Mouse (Mus musculus) forebrain, postnatal 0 days (tissue): ENCODE results near the gene Fbxl22. TPM values are rescaled to one million over a fixed set of nuclear protein-coding genes. Genes with fewer than 3 reads are reported as not detected.

Experiments used
- ATAC-seq: fragments of 200-750 bp; cut with Nextera tagmentation; 2 replicates; pipeline ENCODE4 v1.8.0; 2017; ENCODE audit warnings: mild to moderate bottlenecking, moderate library complexity
- DNase-seq: peaks from one replicate; pipeline ENCODE4 v3.0.0-alpha.2; 2015
- H3K27ac ChIP-seq: fragments of 300-500 bp; sonication (generic); 2 replicates; pipeline ENCODE4 v1.5.1; 2014; ENCODE audit warnings: low read depth, mild to moderate bottlenecking, antibody characterized with exemption, low read length, moderate library complexity, mixed read lengths
- H3K27me3 ChIP-seq: fragments of 300-500 bp; sonication (generic); 2 replicates; pipeline ENCODE4 v1.6.1; 2014; ENCODE audit warnings: mild to moderate bottlenecking, low read length, mixed read lengths; ENCODE audit not compliant: insufficient read depth
- H3K36me3 ChIP-seq: fragments of 300-500 bp; sonication (generic); 2 replicates; pipeline ENCODE4 v1.6.1; 2014; ENCODE audit warnings: mild to moderate bottlenecking, moderate library complexity; ENCODE audit not compliant: insufficient read depth
- H3K4me1 ChIP-seq: fragments of 300-500 bp; sonication (generic); 2 replicates; pipeline ENCODE4 v1.6.1; 2014; ENCODE audit warnings: antibody characterized with exemption; ENCODE audit not compliant: insufficient read depth
- H3K4me2 ChIP-seq: fragments of 300-500 bp; sonication (generic); 2 replicates; pipeline ENCODE4 v1.6.1; 2014; ENCODE audit warnings: low read depth, mild to moderate bottlenecking, moderate library complexity
- H3K4me3 ChIP-seq: fragments of 300-500 bp; sonication (generic); 2 replicates; pipeline ENCODE4 v1.5.1; 2014; ENCODE audit warnings: low read depth, low read length, mixed read lengths
- H3K9ac ChIP-seq: fragments of 300-500 bp; sonication (generic); 2 replicates; pipeline ENCODE4 v1.6.1; 2014; ENCODE audit warnings: mild to moderate bottlenecking
- H3K9me3 ChIP-seq: fragments of 300-500 bp; sonication (generic); 2 replicates; pipeline ENCODE4 v1.6.1; 2016; ENCODE audit warnings: low read length
- CTCF ChIP-seq: sonication (generic); IDR thresholded peaks from 2 replicates; pipeline ENCODE4 v1.5.1; 2016; ENCODE audit warnings: antibody characterized with exemption, control low read depth, low read depth
- WGBS: fragments of 180-500 bp; shearing (Covaris S2); extraction: QIAGEN DNeasy Blood & Tissue Kit; methylation state at CpG from one replicate; pipeline ENCODE4 v1.1.7; 2014; 5-methylcytosine and 5-hydroxymethylcytosine counted together
- polyA plus RNA-seq: library from polyadenylated mRNA; unstranded; fragments of >200 nt; fragmentation: Nextera tagmentation; extraction: Ambion mirVana; gene quantifications from 2 replicates; pipeline ENCODE4 v1.2.1, GENCODE M21; 2015
- total RNA-seq: library from RNA; depleted of rRNA; stranded (reverse); fragments of >200 nt; gene quantifications from 2 replicates; pipeline ENCODE4 v1.2.3, GENCODE M21; 2014

The Fbxl22 gene
- total and polyA plus RNA-seq, 2 experiments from 2014 or later = 0.29 to 0.48 TPM

- H3K27me3 ChIP-seq = no peaks in the 10 kb centered on the region
- H3K4me2 ChIP-seq = no peak overlapping the region
- peaks cover 59% of the 10 kb centered on the region for H3K36me3 ChIP-seq
- no peak overlapping the region for H3K4me3 ChIP-seq
- 95% methylated on average over 3 of the region's 3 CpGs for WGBS
- H3K9ac ChIP-seq = no peak overlapping the region
- no peak for DNase-seq
- no peak for TF ChIP-seq CTCF
- no peaks in the 10 kb centered on the region for H3K4me1 ChIP-seq
- H3K9me3 ChIP-seq = no peaks in the 10 kb centered on the region
- no peak overlapping the region for H3K27ac ChIP-seq
- no peak for ATAC-seq
Measured at GRCm38 (mm10) chr9:66521595-66521994, 7.2 kb upstream of the Fbxl22 start.

- no peak for TF ChIP-seq CTCF
- Histone ChIP-seq H3K4me1 (no peaks in the 10 kb centered on the region), H3K4me3 (no peak overlapping the region), H3K36me3 (peaks cover 60% of the 10 kb centered on the region), H3K27me3 (no peaks in the 10 kb centered on the region), H3K4me2 (no peak overlapping the region), H3K9ac (no peak overlapping the region), H3K9me3 (no peaks in the 10 kb centered on the region), H3K27ac (no peak overlapping the region)
- DNase-seq = no peak
- no peak for ATAC-seq
- 98% methylated on average over 4 of the region's 4 CpGs for WGBS
Measured at GRCm38 (mm10) chr9:66520299-66520698, 5.9 kb upstream of the Fbxl22 start.

- H3K36me3 ChIP-seq = peaks cover 58% of the 10 kb centered on the region
- TF ChIP-seq CTCF = no peak
- H3K9me3 ChIP-seq = no peaks in the 10 kb centered on the region
- no peaks in the 10 kb centered on the region for H3K4me1 ChIP-seq
- H3K9ac ChIP-seq = no peak overlapping the region
- DNase-seq (no peak), ATAC-seq (no peak)
- WGBS = 58% methylated on average over 5 of the region's 5 CpGs
- no peak overlapping the region for H3K27ac ChIP-seq
- no peaks in the 10 kb centered on the region for H3K27me3 ChIP-seq
- no peak overlapping the region for H3K4me3 ChIP-seq
- H3K4me2 ChIP-seq = no peak overlapping the region
Measured at GRCm38 (mm10) chr9:66518901-66519300, 4.5 kb upstream of the Fbxl22 start.

GRCm38 (mm10) chr9:66518251-66518650, 3.9 kb upstream of the Fbxl22 start:
- H3K4me1 ChIP-seq = no peaks in the 10 kb centered on the region
- no peak overlapping the region for H3K27ac ChIP-seq
- WGBS = 95% methylated on average over 5 of the region's 5 CpGs
- H3K9ac ChIP-seq = no peak overlapping the region
- no peak for TF ChIP-seq CTCF
- H3K9me3 ChIP-seq = no peaks in the 10 kb centered on the region
- H3K27me3 ChIP-seq = no peaks in the 10 kb centered on the region
- peaks cover 58% of the 10 kb centered on the region for H3K36me3 ChIP-seq
- no peak overlapping the region for H3K4me3 ChIP-seq
- DNase-seq (no peak), ATAC-seq (no peak)
- H3K4me2 ChIP-seq = no peak overlapping the region

GRCm38 (mm10) chr9:66517746-66518145, 3.4 kb upstream of the Fbxl22 start:
- no peak for DNase-seq
- Histone ChIP-seq H3K4me2 (no peak overlapping the region), H3K9ac (no peak overlapping the region), H3K27ac (no peak overlapping the region), H3K4me1 (0 out of 2 replicates have a peak, but pooled peaks cover 3% of the 10 kb centered on the region), H3K9me3 (no peaks in the 10 kb centered on the region), H3K4me3 (no peak overlapping the region), H3K36me3 (peaks cover 57% of the 10 kb centered on the region), H3K27me3 (no peaks in the 10 kb centered on the region)
- no peak for ATAC-seq
- WGBS = 92% methylated on average over 10 of the region's 10 CpGs
- TF ChIP-seq CTCF = no peak

- Histone ChIP-seq H3K9ac (no peak overlapping the region), H3K27me3 (no peaks in the 10 kb centered on the region), H3K4me3 (no peak overlapping the region), H3K9me3 (no peaks in the 10 kb centered on the region), H3K4me2 (no peak overlapping the region), H3K4me1 (0 out of 2 replicates have a peak, but pooled peaks cover 6% of the 10 kb centered on the region), H3K36me3 (peaks cover 54% of the 10 kb centered on the region), H3K27ac (no peak overlapping the region)
- 93% methylated on average over 6 of the region's 6 CpGs for WGBS
- DNase-seq = no peak
- TF ChIP-seq CTCF = no peak
- no peak for ATAC-seq
Measured at GRCm38 (mm10) chr9:66516296-66516940, 2.0 kb upstream of the Fbxl22 start.

GRCm38 (mm10) chr9:66515680-66516210, 1.4 kb upstream of the Fbxl22 start:
- H3K27ac ChIP-seq = no peak overlapping the region
- WGBS = 76% methylated on average over 10 of the region's 10 CpGs
- ATAC-seq (no peak), DNase-seq (no peak)
- no peak overlapping the region for H3K4me2 ChIP-seq
- H3K9ac ChIP-seq = no peak overlapping the region
- no peaks in the 10 kb centered on the region for H3K27me3 ChIP-seq
- H3K36me3 ChIP-seq = peaks cover 54% of the 10 kb centered on the region
- H3K4me1 ChIP-seq = peaks cover 6% of the 10 kb centered on the region; the same call in 1 of the 2 replicates
- H3K9me3 ChIP-seq = no peaks in the 10 kb centered on the region
- H3K4me3 ChIP-seq = no peak overlapping the region
- no peak for TF ChIP-seq CTCF
